Mouse (Mus musculus): ENCODE results near the gene Olfr320. TPM values are rescaled to one million over a fixed set of nuclear protein-coding genes. Genes with fewer than 3 reads are reported as not detected.

The Olfr320 gene
- total and polyA plus RNA-seq, 3 experiments: not detected

GRCm38 (mm10) chr11:58641638-58642358 lies 39.1 kb upstream of the Olfr320 start:
- peaks cover 11% of the 10 kb centered on the region for H3K4me1 ChIP-seq (ENCODE audit: insufficient read depth, low read depth, low read length)
- DNase-seq (ENCODE audit: low spot score) (no peak), ATAC-seq (ENCODE audit: extremely low read depth, insufficient number of reproducible peaks, low FRiP score, poor library complexity, severe bottlenecking) (no peak)
- H3K27me3 ChIP-seq (ENCODE audit: insufficient read depth, low read length): peaks cover 27% of the 10 kb centered on the region
- H3K4me3 ChIP-seq (ENCODE audit: low read depth, low read length): no peak overlapping the region
- H3K36me3 ChIP-seq (replicated peaks): no peaks in the 10 kb centered on the region
- no peak for TF ChIP-seq TAL1 (conservative IDR thresholded peaks at IDR 0.05; ENCODE audit: low read depth, low read length)
- no peak for TF ChIP-seq POLR2AphosphoS5 (IDR thresholded peaks at IDR 0.05; ENCODE audit: insufficient replicate concordance, low read depth, low read length)
- TF ChIP-seq GATA2 (IDR thresholded peaks at IDR 0.05; ENCODE audit: borderline replicate concordance, low read depth, low read length): no peak
- no peak for TF ChIP-seq GATA1 (IDR thresholded peaks at IDR 0.05; ENCODE audit: borderline replicate concordance, low read length)
- no peak for TF ChIP-seq CTCF (IDR thresholded peaks at IDR 0.05; ENCODE audit: low read depth, low read length)
- no peaks in the 10 kb centered on the region for H3K9me3 ChIP-seq (replicated peaks)

GRCm38 (mm10) chr11:58643350-58643749 lies 37.5 kb upstream of the Olfr320 start:
- peaks cover 11% of the 10 kb centered on the region for H3K4me1 ChIP-seq (ENCODE audit: insufficient read depth, low read depth, low read length)
- H3K9me3 ChIP-seq (replicated peaks): no peaks in the 10 kb centered on the region
- peak; percentile 56 for DNase-seq (ENCODE audit: low spot score)
- no peaks in the 10 kb centered on the region for H3K36me3 ChIP-seq (replicated peaks)
- H3K4me3 ChIP-seq (ENCODE audit: low read depth, low read length): no peak overlapping the region
- peaks cover 25% of the 10 kb centered on the region for H3K27me3 ChIP-seq (ENCODE audit: insufficient read depth, low read length)
- ATAC-seq (ENCODE audit: extremely low read depth, insufficient number of reproducible peaks, low FRiP score, poor library complexity, severe bottlenecking): peak; percentile 1; the same call in 1 of the 2 replicates
- peak; percentile 73 for TF ChIP-seq CTCF (IDR thresholded peaks at IDR 0.05; ENCODE audit: low read depth, low read length)
- no peak for TF ChIP-seq GATA1 (IDR thresholded peaks at IDR 0.05; ENCODE audit: borderline replicate concordance, low read length)

GRCm38 (mm10) chr11:58655151-58655550 lies 25.7 kb upstream of the Olfr320 start:
- H3K27me3 ChIP-seq (ENCODE audit: insufficient read depth, low read length): peaks cover 7% of the 10 kb centered on the region; the same call in 1 of the 2 replicates
- DNase-seq (ENCODE audit: low spot score) (no peak), ATAC-seq (ENCODE audit: extremely low read depth, insufficient number of reproducible peaks, low FRiP score, poor library complexity, severe bottlenecking) (no peak)
- no peak overlapping the region for H3K4me3 ChIP-seq (ENCODE audit: low read depth, low read length)
- no peaks in the 10 kb centered on the region for H3K4me1 ChIP-seq (ENCODE audit: insufficient read depth, low read depth, low read length)
- no peak for TF ChIP-seq GATA2 (IDR thresholded peaks at IDR 0.05; ENCODE audit: borderline replicate concordance, low read depth, low read length)
- no peak for TF ChIP-seq CTCF (IDR thresholded peaks at IDR 0.05; ENCODE audit: low read depth, low read length)
- no peak for TF ChIP-seq TAL1 (conservative IDR thresholded peaks at IDR 0.05; ENCODE audit: low read depth, low read length)
- no peak for TF ChIP-seq POLR2AphosphoS5 (IDR thresholded peaks at IDR 0.05; ENCODE audit: insufficient replicate concordance, low read depth, low read length)
- no peak for TF ChIP-seq GATA1 (IDR thresholded peaks at IDR 0.05; ENCODE audit: borderline replicate concordance, low read length)
- no peaks in the 10 kb centered on the region for H3K9me3 ChIP-seq (replicated peaks)
- H3K36me3 ChIP-seq (replicated peaks): no peaks in the 10 kb centered on the region

GRCm38 (mm10) chr11:58658596-58658995 lies 22.3 kb upstream of the Olfr320 start, which contains the start of gene Olfr322:
TSS of gene Olfr322 (plus strand) at chr11:58658782.
- no peak for TF ChIP-seq TAL1 (conservative IDR thresholded peaks at IDR 0.05; ENCODE audit: low read depth, low read length)
- no peak for TF ChIP-seq GATA2 (IDR thresholded peaks at IDR 0.05; ENCODE audit: borderline replicate concordance, low read depth, low read length)
- TF ChIP-seq POLR2AphosphoS5 (IDR thresholded peaks at IDR 0.05; ENCODE audit: insufficient replicate concordance, low read depth, low read length): no peak
- no peak for TF ChIP-seq CTCF (IDR thresholded peaks at IDR 0.05; ENCODE audit: low read depth, low read length)
- TF ChIP-seq GATA1 (IDR thresholded peaks at IDR 0.05; ENCODE audit: borderline replicate concordance, low read length): no peak
- no peak for DNase-seq (ENCODE audit: low spot score)
- H3K9me3 ChIP-seq (replicated peaks): no peaks in the 10 kb centered on the region

GRCm38 (mm10) chr11:58669252-58669651 lies 11.6 kb upstream of the Olfr320 start:
- no peak for DNase-seq (ENCODE audit: low spot score)
- TF ChIP-seq CTCF (IDR thresholded peaks at IDR 0.05; ENCODE audit: low read depth, low read length) (no peak), GATA1 (IDR thresholded peaks at IDR 0.05; ENCODE audit: borderline replicate concordance, low read length) (no peak), POLR2AphosphoS5 (IDR thresholded peaks at IDR 0.05; ENCODE audit: insufficient replicate concordance, low read depth, low read length) (no peak), GATA2 (IDR thresholded peaks at IDR 0.05; ENCODE audit: borderline replicate concordance, low read depth, low read length) (no peak), TAL1 (conservative IDR thresholded peaks at IDR 0.05; ENCODE audit: low read depth, low read length) (no peak)
- no peaks in the 10 kb centered on the region for H3K36me3 ChIP-seq (replicated peaks)
- no peaks in the 10 kb centered on the region for H3K4me1 ChIP-seq (ENCODE audit: insufficient read depth, low read depth, low read length)
- no peaks in the 10 kb centered on the region for H3K27me3 ChIP-seq (ENCODE audit: insufficient read depth, low read length)
- H3K4me3 ChIP-seq (ENCODE audit: low read depth, low read length): no peak overlapping the region
- H3K9me3 ChIP-seq (replicated peaks): no peaks in the 10 kb centered on the region
- no peak for ATAC-seq (ENCODE audit: extremely low read depth, insufficient number of reproducible peaks, low FRiP score, poor library complexity, severe bottlenecking)

More at GRCm38 (mm10) chr11:58658596-58658995, 22.3 kb upstream of the Olfr320 start, which contains the start of gene Olfr322:
- no peak for ATAC-seq (ENCODE audit: extremely low read depth, insufficient number of reproducible peaks, low FRiP score, poor library complexity, severe bottlenecking)
- no peak within 1 kb of the TSS for H3K4me3 ChIP-seq (ENCODE audit: low read depth, low read length)
- H3K36me3 ChIP-seq (replicated peaks): no peaks in the 10 kb centered on the region
- H3K4me1 ChIP-seq (ENCODE audit: insufficient read depth, low read depth, low read length): no peaks in the 10 kb centered on the region
- H3K27me3 ChIP-seq (ENCODE audit: insufficient read depth, low read length): 0 out of 2 replicates have a peak, but pooled peaks cover 2% of the 10 kb centered on the region

DNA sequence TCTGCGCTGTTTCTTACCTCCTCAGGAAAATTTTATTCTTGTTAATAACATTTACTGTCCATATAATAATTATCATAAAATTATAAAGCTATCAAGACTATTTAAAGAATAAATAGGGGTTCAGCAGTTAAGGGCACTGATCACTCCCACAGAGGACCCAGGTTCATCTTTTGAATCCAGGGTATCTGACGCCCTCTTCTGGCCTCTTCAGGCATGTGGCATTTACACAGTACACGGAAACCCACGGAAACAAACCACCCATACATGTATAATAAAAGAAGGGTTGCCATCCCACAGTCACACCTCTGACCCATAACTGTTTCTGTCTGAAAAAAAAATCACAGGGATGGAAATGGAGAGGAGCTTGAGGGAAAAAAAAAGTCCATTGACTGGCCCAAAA lies 9.1 kb upstream of the Olfr320 start:
- no peak for DNase-seq (ENCODE audit: low spot score)
- no peaks in the 10 kb centered on the region for H3K36me3 ChIP-seq (replicated peaks)
- TF ChIP-seq TAL1 (conservative IDR thresholded peaks at IDR 0.05; ENCODE audit: low read depth, low read length) (no peak), GATA1 (IDR thresholded peaks at IDR 0.05; ENCODE audit: borderline replicate concordance, low read length) (no peak), CTCF (IDR thresholded peaks at IDR 0.05; ENCODE audit: low read depth, low read length) (no peak), POLR2AphosphoS5 (IDR thresholded peaks at IDR 0.05; ENCODE audit: insufficient replicate concordance, low read depth, low read length) (no peak), GATA2 (IDR thresholded peaks at IDR 0.05; ENCODE audit: borderline replicate concordance, low read depth, low read length) (no peak)
- no peaks in the 10 kb centered on the region for H3K27me3 ChIP-seq (ENCODE audit: insufficient read depth, low read length)
- no peaks in the 10 kb centered on the region for H3K9me3 ChIP-seq (replicated peaks)
- H3K4me1 ChIP-seq (ENCODE audit: insufficient read depth, low read depth, low read length): no peaks in the 10 kb centered on the region
- ATAC-seq (ENCODE audit: extremely low read depth, insufficient number of reproducible peaks, low FRiP score, poor library complexity, severe bottlenecking): no peak
- no peak overlapping the region for H3K4me3 ChIP-seq (ENCODE audit: low read depth, low read length)
